Mouse (Mus musculus): Measurements from ENCODE around the gene Ciao1. TPM values are rescaled to one million over a fixed set of nuclear protein-coding genes. Genes with fewer than 3 reads are reported as not detected.
"Not testable (repeated sequence)": the region's sequence is repeated elsewhere in the genome, so short reads cannot be mapped to it uniquely, and the experiment has no call there.

Gene Ciao1
- total RNA-seq, 1 experiment, result 86.2 TPM

DNA sequence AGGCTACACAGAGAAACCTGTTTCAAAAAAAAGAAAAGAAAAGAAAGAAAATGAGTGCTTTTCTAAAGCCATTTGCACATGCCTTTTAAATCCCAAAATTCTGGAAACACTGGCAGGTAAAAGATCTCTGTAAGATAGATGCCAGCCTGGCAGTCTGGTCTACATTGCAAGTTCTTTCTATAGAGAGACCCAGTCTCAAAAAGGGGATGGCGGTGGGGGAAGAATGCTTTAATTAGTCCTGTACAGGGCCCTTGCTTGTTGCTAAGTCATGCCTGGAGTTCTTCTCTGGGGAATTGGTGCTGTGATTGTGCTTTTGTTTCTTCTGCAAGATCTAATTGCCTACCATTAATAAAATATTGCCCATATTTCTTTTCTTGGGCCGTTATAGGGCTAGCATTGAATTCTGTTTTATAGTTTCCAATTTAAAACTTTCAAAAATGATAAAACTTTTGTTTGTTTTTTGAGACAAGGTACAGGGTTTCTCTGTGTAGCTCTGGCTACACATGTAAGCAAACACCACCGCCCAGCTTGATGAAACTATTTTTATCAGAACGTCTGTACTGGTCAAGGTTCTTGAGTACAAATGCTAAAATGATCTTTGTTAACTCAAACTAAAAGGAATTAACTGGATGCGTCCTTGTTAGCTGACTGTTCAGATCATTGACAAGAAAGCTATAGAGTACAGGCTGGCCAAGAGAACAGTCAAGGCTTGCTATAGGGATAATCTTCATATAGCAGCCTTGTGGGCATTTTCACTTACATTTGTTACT is 28.1 kb upstream of the Ciao1 start:
- H3K9ac ChIP-seq (ENCODE audit: insufficient read depth, low read depth, low read length, poor library complexity, severe bottlenecking), result no peak overlapping the region
- no peak for DNase-seq (ENCODE audit: low read depth, low spot score)
- H3K27ac ChIP-seq (ENCODE audit: insufficient read depth, low read depth, low read length, poor library complexity, severe bottlenecking), result no peak overlapping the region
- TF ChIP-seq ZNF384 (IDR thresholded peaks at IDR 0.05; ENCODE audit: low read depth, low read length) (no peak), MAFK (IDR thresholded peaks at IDR 0.05; ENCODE audit: insufficient read depth, low read depth, low read length) (no peak), CHD2 (IDR thresholded peaks at IDR 0.05; ENCODE audit: low read depth, low read length) (no peak), HCFC1 (IDR thresholded peaks at IDR 0.05; ENCODE audit: borderline replicate concordance, insufficient read depth, low read length) (no peak)
- H3K36me3 ChIP-seq (ENCODE audit: control insufficient read depth, insufficient read depth, low read length, poor library complexity, severe bottlenecking), result 0 out of 2 replicates have a peak, but pooled peaks cover 2% of the 10 kb centered on the region
- H3K4me3 ChIP-seq (ENCODE audit: insufficient read depth in 1 of 2, low read depth in 1 of 2, low read length in 2 of 2, poor library complexity in 1 of 2, severe bottlenecking in 1 of 2), result no peak overlapping the region
- no peaks in the 10 kb centered on the region for H3K9me3 ChIP-seq (ENCODE audit: control insufficient read depth, insufficient read depth, low read depth, low read length)
- in situ Hi-C loops (cut with MboI; ENCODE audit: low sequenced_read_pairs in 2 of 2, unreplicated experiment in 2 of 2), result no loop called here
- H3K4me1 ChIP-seq (ENCODE audit: control insufficient read depth in 2 of 2, insufficient read depth in 2 of 2, low read length in 2 of 2, poor library complexity in 1 of 2), result no peaks in the 10 kb centered on the region; a peak in 1 of 4 replicates

DNA sequence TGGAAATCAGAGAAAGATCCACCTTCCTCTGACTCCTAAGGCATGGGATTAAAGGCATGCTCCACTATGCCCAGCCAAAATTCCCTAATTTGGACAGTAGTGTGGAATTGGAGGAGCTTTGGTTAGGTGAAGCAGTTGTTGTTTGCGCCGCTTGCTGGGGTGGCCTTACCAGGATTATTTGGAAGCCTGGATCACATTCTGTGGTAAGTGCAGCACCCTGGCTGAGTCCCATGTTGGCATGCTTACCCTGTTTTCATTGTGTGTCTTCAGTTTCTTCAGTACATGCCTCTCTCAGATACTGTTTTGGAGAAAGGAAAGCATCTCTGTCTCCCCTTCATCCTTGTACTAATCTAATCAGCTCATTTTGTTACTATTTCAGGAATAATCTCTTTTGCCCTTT is 27.0 kb upstream of the Ciao1 start:
- Histone ChIP-seq H3K36me3 (ENCODE audit: control insufficient read depth, insufficient read depth, low read length, poor library complexity, severe bottlenecking) (0 out of 2 replicates have a peak, but pooled peaks cover 2% of the 10 kb centered on the region), H3K4me1 (ENCODE audit: control insufficient read depth in 2 of 2, insufficient read depth in 2 of 2, low read length in 2 of 2, poor library complexity in 1 of 2) (no peaks in the 10 kb centered on the region; a peak in 1 of 4 replicates), H3K9me3 (ENCODE audit: control insufficient read depth, insufficient read depth, low read depth, low read length) (no peaks in the 10 kb centered on the region), H3K4me3 (ENCODE audit: insufficient read depth in 1 of 2, low read depth in 1 of 2, low read length in 2 of 2, poor library complexity in 1 of 2, severe bottlenecking in 1 of 2) (no peak overlapping the region), H3K27ac (ENCODE audit: insufficient read depth, low read depth, low read length, poor library complexity, severe bottlenecking) (no peak overlapping the region), H3K9ac (ENCODE audit: insufficient read depth, low read depth, low read length, poor library complexity, severe bottlenecking) (no peak overlapping the region)
- no peak for TF ChIP-seq CHD2 (IDR thresholded peaks at IDR 0.05; ENCODE audit: low read depth, low read length)
- no peak for TF ChIP-seq HCFC1 (IDR thresholded peaks at IDR 0.05; ENCODE audit: borderline replicate concordance, insufficient read depth, low read length)
- TF ChIP-seq ZNF384 (IDR thresholded peaks at IDR 0.05; ENCODE audit: low read depth, low read length), result no peak
- no peak for TF ChIP-seq ZC3H11A (IDR thresholded peaks at IDR 0.05; ENCODE audit: borderline replicate concordance, low read depth, low read length)
- TF ChIP-seq MAFK (IDR thresholded peaks at IDR 0.05; ENCODE audit: insufficient read depth, low read depth, low read length), result no peak
- in situ Hi-C loops (cut with MboI; ENCODE audit: low sequenced_read_pairs in 2 of 2, unreplicated experiment in 2 of 2), result no loop called here
- no peak for DNase-seq (ENCODE audit: low read depth, low spot score)

DNA sequence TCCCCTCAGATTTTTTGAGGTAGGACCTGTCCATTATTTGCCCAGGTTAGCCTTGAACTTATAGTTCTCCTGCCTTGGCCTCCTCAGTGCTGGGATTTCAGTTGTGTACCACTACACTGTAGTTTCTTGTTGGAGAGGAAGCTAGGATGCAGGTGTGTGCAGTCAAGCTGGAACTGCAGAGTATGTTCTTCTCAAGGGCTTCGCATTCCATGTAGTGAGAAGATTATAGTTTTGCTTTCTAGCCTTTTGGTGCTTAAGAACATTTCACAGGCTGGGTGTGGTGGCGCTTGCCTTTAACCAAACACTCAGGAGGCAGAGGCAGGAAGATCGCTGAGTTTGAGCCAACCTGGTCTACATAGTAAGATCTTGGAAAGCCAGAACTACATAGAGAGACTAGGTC is 25.2 kb upstream of the Ciao1 start:
- TF ChIP-seq HCFC1 (IDR thresholded peaks at IDR 0.05; ENCODE audit: borderline replicate concordance, insufficient read depth, low read length) (no peak), CHD2 (IDR thresholded peaks at IDR 0.05; ENCODE audit: low read depth, low read length) (no peak), ZC3H11A (IDR thresholded peaks at IDR 0.05; ENCODE audit: borderline replicate concordance, low read depth, low read length) (no peak), ZNF384 (IDR thresholded peaks at IDR 0.05; ENCODE audit: low read depth, low read length) (no peak), MAFK (IDR thresholded peaks at IDR 0.05; ENCODE audit: insufficient read depth, low read depth, low read length) (no peak)
- DNase-seq (ENCODE audit: low read depth, low spot score), result no peak
- Histone ChIP-seq H3K27ac (ENCODE audit: insufficient read depth, low read depth, low read length, poor library complexity, severe bottlenecking) (no peak overlapping the region), H3K4me3 (ENCODE audit: insufficient read depth in 1 of 2, low read depth in 1 of 2, low read length in 2 of 2, poor library complexity in 1 of 2, severe bottlenecking in 1 of 2) (no peak overlapping the region), H3K36me3 (ENCODE audit: control insufficient read depth, insufficient read depth, low read length, poor library complexity, severe bottlenecking) (0 out of 2 replicates have a peak, but pooled peaks cover 2% of the 10 kb centered on the region), H3K9me3 (ENCODE audit: control insufficient read depth, insufficient read depth, low read depth, low read length) (no peaks in the 10 kb centered on the region), H3K9ac (ENCODE audit: insufficient read depth, low read depth, low read length, poor library complexity, severe bottlenecking) (no peak overlapping the region), H3K4me1 (ENCODE audit: control insufficient read depth in 2 of 2, insufficient read depth in 2 of 2, low read length in 2 of 2, poor library complexity in 1 of 2) (peaks cover 0 to 4% of the 10 kb centered on the region in 2 experiments; a peak in 2 of 4 replicates)
- in situ Hi-C loops (cut with MboI; ENCODE audit: low sequenced_read_pairs in 2 of 2, unreplicated experiment in 2 of 2), result no loop called here

DNA sequence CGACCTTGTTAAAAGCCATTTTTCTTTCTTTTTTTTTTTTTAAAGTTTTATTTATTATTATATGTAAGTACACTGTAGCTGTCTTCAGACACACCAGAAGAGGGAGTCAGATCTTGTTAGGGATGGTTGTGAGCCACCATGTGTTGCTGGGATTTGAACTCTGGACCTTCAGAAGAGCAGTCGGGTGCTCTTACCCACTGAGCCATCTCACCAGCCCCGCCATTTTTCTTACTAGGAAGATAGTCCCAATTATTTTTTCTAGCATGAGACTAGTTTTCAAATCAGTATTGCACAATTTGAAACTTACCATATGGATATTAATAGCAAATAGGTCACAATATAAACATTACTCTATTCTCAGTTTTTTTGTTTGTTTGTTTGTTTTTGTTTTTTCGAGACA is 24.4 kb upstream of the Ciao1 start:
- in situ Hi-C loops (cut with MboI; ENCODE audit: low sequenced_read_pairs in 2 of 2, unreplicated experiment in 2 of 2); DNase-seq (ENCODE audit: low read depth, low spot score); H3K36me3 ChIP-seq (ENCODE audit: control insufficient read depth, insufficient read depth, low read length, poor library complexity, severe bottlenecking); H3K9me3 ChIP-seq (ENCODE audit: control insufficient read depth, insufficient read depth, low read depth, low read length); H3K9ac ChIP-seq (ENCODE audit: insufficient read depth, low read depth, low read length, poor library complexity, severe bottlenecking); H3K4me3 ChIP-seq (ENCODE audit: insufficient read depth in 1 of 2, low read depth in 1 of 2, low read length in 2 of 2, poor library complexity in 1 of 2, severe bottlenecking in 1 of 2); H3K27ac ChIP-seq (ENCODE audit: insufficient read depth, low read depth, low read length, poor library complexity, severe bottlenecking); H3K4me1 ChIP-seq (ENCODE audit: control insufficient read depth in 2 of 2, insufficient read depth in 2 of 2, low read length in 2 of 2, poor library complexity in 1 of 2): not testable (repeated sequence)

All from ES-E14 (cell line).